Mouse (Mus musculus): ENCODE results near the gene Crlf2. TPM values are rescaled to one million over a fixed set of nuclear protein-coding genes. Genes with fewer than 3 reads are reported as not detected.
A peak's percentile ranks its signal among the peaks of the same experiment; 100 is the strongest.

Gene Crlf2
- polyA plus RNA-seq, 1 experiment from 2014 or later, result 2.9 TPM

GRCm38 (mm10) chr5:109556591-109557320 lies 2.0 kb downstream of the Crlf2 start:
- ATAC-seq (ENCODE audit: low FRiP score) (peak; percentile 68), DNase-seq (ENCODE audit: low spot score, missing footprints) (peak; percentile 97)
- Histone ChIP-seq H3K9ac (ENCODE audit: low read length) (peak overlapping the region; percentile 30; the same call in 1 of the 2 replicates), H3K27me3 (ENCODE audit: control insufficient read depth, insufficient read depth, low read length) (no peaks in the 10 kb centered on the region), H3K36me3 (ENCODE audit: control insufficient read depth, insufficient read depth, low read length) (peaks cover 3% of the 10 kb centered on the region; the same call in 1 of the 2 replicates), H3K4me2 (peak overlapping the region; percentile 34), H3K4me1 (ENCODE audit: control insufficient read depth, insufficient read depth, low read length) (no peaks in the 10 kb centered on the region), H3K27ac (ENCODE audit: low read depth, low read length) (peak overlapping the region; percentile 57; the same call in 1 of the 2 replicates), H3K9me3 (ENCODE audit: control insufficient read depth, low read length) (peaks cover 35% of the 10 kb centered on the region), H3K4me3 (ENCODE audit: low read depth, low read length) (peak overlapping the region; percentile 56)
- 7% methylated on average over 40 of the region's 40 CpGs for WGBS

- Histone ChIP-seq H3K27me3 (ENCODE audit: control insufficient read depth, insufficient read depth, low read length) (no peaks in the 10 kb centered on the region), H3K9ac (ENCODE audit: low read length) (no peak overlapping the region), H3K4me2 (peak overlapping the region; percentile 34; the same call in 1 of the 2 replicates), H3K27ac (ENCODE audit: low read depth, low read length) (no peak overlapping the region), H3K36me3 (ENCODE audit: control insufficient read depth, insufficient read depth, low read length) (peaks cover 3% of the 10 kb centered on the region; the same call in 1 of the 2 replicates), H3K4me1 (ENCODE audit: control insufficient read depth, insufficient read depth, low read length) (no peaks in the 10 kb centered on the region), H3K9me3 (ENCODE audit: control insufficient read depth, low read length) (peaks cover 40% of the 10 kb centered on the region), H3K4me3 (ENCODE audit: low read depth, low read length) (peak overlapping the region; percentile 56)
- 79% methylated on average over 54 of the region's 54 CpGs for WGBS
- ATAC-seq (ENCODE audit: low FRiP score), result peak; percentile 2; the same call in 1 of the 2 replicates
- no peak for DNase-seq (ENCODE audit: low spot score, missing footprints)
Measured at GRCm38 (mm10) chr5:109555676-109556571, 2.9 kb downstream of the Crlf2 start.

GRCm38 (mm10) chr5:109555236-109555675 lies 3.5 kb downstream of the Crlf2 start:
- Histone ChIP-seq H3K4me1 (ENCODE audit: control insufficient read depth, insufficient read depth, low read length) (no peaks in the 10 kb centered on the region), H3K4me3 (ENCODE audit: low read depth, low read length) (no peak overlapping the region), H3K27ac (ENCODE audit: low read depth, low read length) (no peak overlapping the region), H3K36me3 (ENCODE audit: control insufficient read depth, insufficient read depth, low read length) (peaks cover 3% of the 10 kb centered on the region; the same call in 1 of the 2 replicates), H3K4me2 (no peak overlapping the region), H3K9ac (ENCODE audit: low read length) (no peak overlapping the region), H3K27me3 (ENCODE audit: control insufficient read depth, insufficient read depth, low read length) (no peaks in the 10 kb centered on the region), H3K9me3 (ENCODE audit: control insufficient read depth, low read length) (peaks cover 45% of the 10 kb centered on the region)
- ATAC-seq (ENCODE audit: low FRiP score), result no peak
- DNase-seq (ENCODE audit: low spot score, missing footprints), result no peak
- WGBS, result 85% methylated on average over 23 of the region's 26 CpGs

GRCm38 (mm10) chr5:109554091-109555050 lies 4.4 kb downstream of the Crlf2 start:
- Histone ChIP-seq H3K4me2 (no peak overlapping the region), H3K4me3 (ENCODE audit: low read depth, low read length) (no peak overlapping the region), H3K36me3 (ENCODE audit: control insufficient read depth, insufficient read depth, low read length) (peaks cover 3% of the 10 kb centered on the region; the same call in 1 of the 2 replicates), H3K4me1 (ENCODE audit: control insufficient read depth, insufficient read depth, low read length) (no peaks in the 10 kb centered on the region), H3K9me3 (ENCODE audit: control insufficient read depth, low read length) (peaks cover 47% of the 10 kb centered on the region), H3K27ac (ENCODE audit: low read depth, low read length) (no peak overlapping the region), H3K9ac (ENCODE audit: low read length) (no peak overlapping the region), H3K27me3 (ENCODE audit: control insufficient read depth, insufficient read depth, low read length) (no peaks in the 10 kb centered on the region)
- no peak for ATAC-seq (ENCODE audit: low FRiP score)
- DNase-seq (ENCODE audit: low spot score, missing footprints), result no peak
- 86% methylated on average over 29 of the region's 30 CpGs for WGBS

GRCm38 (mm10) chr5:109553160-109553930 lies 5.4 kb downstream of the Crlf2 start:
- no peak overlapping the region for H3K9ac ChIP-seq (ENCODE audit: low read length)
- H3K4me3 ChIP-seq (ENCODE audit: low read depth, low read length), result no peak overlapping the region
- no peak for ATAC-seq (ENCODE audit: low FRiP score)
- H3K4me1 ChIP-seq (ENCODE audit: control insufficient read depth, insufficient read depth, low read length), result no peaks in the 10 kb centered on the region
- peaks cover 47% of the 10 kb centered on the region for H3K9me3 ChIP-seq (ENCODE audit: control insufficient read depth, low read length)
- no peak for DNase-seq (ENCODE audit: low spot score, missing footprints)
- H3K27me3 ChIP-seq (ENCODE audit: control insufficient read depth, insufficient read depth, low read length), result no peaks in the 10 kb centered on the region
- WGBS, result 71% methylated on average over 18 of the region's 18 CpGs
- H3K27ac ChIP-seq (ENCODE audit: low read depth, low read length), result no peak overlapping the region
- peaks cover 3% of the 10 kb centered on the region; the same call in 1 of the 2 replicates for H3K36me3 ChIP-seq (ENCODE audit: control insufficient read depth, insufficient read depth, low read length)
- H3K4me2 ChIP-seq, result no peak overlapping the region

- peaks cover 47% of the 10 kb centered on the region for H3K9me3 ChIP-seq (ENCODE audit: control insufficient read depth, low read length)
- no peak for DNase-seq (ENCODE audit: low spot score, missing footprints)
Measured at GRCm38 (mm10) chr5:109552541-109552940, 6.3 kb downstream of the Crlf2 start.

GRCm38 (mm10) chr5:109552116-109552515 lies 6.7 kb downstream of the Crlf2 start:
- H3K36me3 ChIP-seq (ENCODE audit: control insufficient read depth, insufficient read depth, low read length), result peaks cover 3% of the 10 kb centered on the region; the same call in 1 of the 2 replicates
- no peak overlapping the region for H3K27ac ChIP-seq (ENCODE audit: low read depth, low read length)
- no peaks in the 10 kb centered on the region for H3K4me1 ChIP-seq (ENCODE audit: control insufficient read depth, insufficient read depth, low read length)
- 90% methylated on average over 10 of the region's 13 CpGs for WGBS
- ATAC-seq (ENCODE audit: low FRiP score), result no peak
- no peak overlapping the region for H3K4me2 ChIP-seq
- no peak for DNase-seq (ENCODE audit: low spot score, missing footprints)
- peaks cover 48% of the 10 kb centered on the region for H3K9me3 ChIP-seq (ENCODE audit: control insufficient read depth, low read length)
- H3K27me3 ChIP-seq (ENCODE audit: control insufficient read depth, insufficient read depth, low read length), result no peaks in the 10 kb centered on the region
- no peak overlapping the region for H3K9ac ChIP-seq (ENCODE audit: low read length)
- no peak overlapping the region for H3K4me3 ChIP-seq (ENCODE audit: low read depth, low read length)

More at GRCm38 (mm10) chr5:109552541-109552940, 6.3 kb downstream of the Crlf2 start:
- Histone ChIP-seq H3K4me2 (no peak overlapping the region), H3K9ac (ENCODE audit: low read length) (no peak overlapping the region), H3K4me3 (ENCODE audit: low read depth, low read length) (no peak overlapping the region), H3K27ac (ENCODE audit: low read depth, low read length) (no peak overlapping the region), H3K4me1 (ENCODE audit: control insufficient read depth, insufficient read depth, low read length) (no peaks in the 10 kb centered on the region), H3K36me3 (ENCODE audit: control insufficient read depth, insufficient read depth, low read length) (peaks cover 3% of the 10 kb centered on the region; the same call in 1 of the 2 replicates), H3K27me3 (ENCODE audit: control insufficient read depth, insufficient read depth, low read length) (no peaks in the 10 kb centered on the region)
- ATAC-seq (ENCODE audit: low FRiP score), result no peak
- 76% methylated on average over 15 of the region's 15 CpGs for WGBS
